Mouse (Mus musculus) cerebellum, postnatal 25 days (tissue): ENCODE data around the gene Qk.

Source experiments
- DNase-seq, 2 experiments: peaks; one replicate each; pipeline ENCODE4 v3.0.0; 2021; ENCODE audit warnings: mixed read lengths in 2 of 2

Gene Qk

GRCm38 (mm10) chr17:10326596-10327045 is 7.0 kb upstream of the Qk start:
- DNase-seq: no peak

- DNase-seq: no peak
These were observed 6.3 kb upstream of the Qk start for GRCm38 (mm10) chr17:10325921-10326320.

- no peak for DNase-seq
These were observed 2.1 kb upstream of the Qk start for GRCm38 (mm10) chr17:10321754-10322153.

DNA sequence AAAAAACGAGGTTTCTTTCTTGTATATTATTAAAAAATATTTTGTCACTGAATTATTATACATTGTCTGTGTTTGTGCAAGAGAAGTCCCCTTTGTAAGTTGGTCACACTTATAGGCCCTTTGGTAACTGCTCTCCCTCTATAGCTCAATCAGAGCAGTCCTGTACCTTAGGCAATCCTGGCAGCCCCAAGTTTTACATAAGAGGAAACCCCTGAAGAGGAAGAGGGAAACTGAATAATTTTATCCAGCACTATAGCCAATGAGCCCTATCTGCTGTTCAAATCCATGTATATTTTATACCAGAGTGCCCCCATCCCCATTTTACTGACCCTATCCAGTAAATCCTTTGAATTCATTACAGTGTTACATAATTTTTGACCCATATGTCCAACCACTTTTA is 1.4 kb upstream of the Qk start:
- no peak for DNase-seq

- DNase-seq: no peak
These were observed 769 bp upstream of the Qk start for GRCm38 (mm10) chr17:10320456-10320790.

DNA sequence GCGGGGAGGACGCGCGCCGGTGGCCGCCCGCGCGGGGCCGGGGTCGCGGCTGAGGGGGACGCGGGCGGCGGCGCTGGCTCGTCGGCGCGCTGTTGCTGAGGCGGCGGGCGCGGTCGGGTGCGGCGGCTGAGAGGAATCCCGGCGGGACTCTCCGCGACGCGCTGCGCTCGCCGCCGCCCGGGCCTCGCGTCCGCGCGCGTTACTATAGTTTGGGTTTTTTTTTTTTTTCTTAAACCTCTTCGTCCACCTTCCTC is 296 bp downstream of the Qk start:
- DNase-seq: no peak

DNA sequence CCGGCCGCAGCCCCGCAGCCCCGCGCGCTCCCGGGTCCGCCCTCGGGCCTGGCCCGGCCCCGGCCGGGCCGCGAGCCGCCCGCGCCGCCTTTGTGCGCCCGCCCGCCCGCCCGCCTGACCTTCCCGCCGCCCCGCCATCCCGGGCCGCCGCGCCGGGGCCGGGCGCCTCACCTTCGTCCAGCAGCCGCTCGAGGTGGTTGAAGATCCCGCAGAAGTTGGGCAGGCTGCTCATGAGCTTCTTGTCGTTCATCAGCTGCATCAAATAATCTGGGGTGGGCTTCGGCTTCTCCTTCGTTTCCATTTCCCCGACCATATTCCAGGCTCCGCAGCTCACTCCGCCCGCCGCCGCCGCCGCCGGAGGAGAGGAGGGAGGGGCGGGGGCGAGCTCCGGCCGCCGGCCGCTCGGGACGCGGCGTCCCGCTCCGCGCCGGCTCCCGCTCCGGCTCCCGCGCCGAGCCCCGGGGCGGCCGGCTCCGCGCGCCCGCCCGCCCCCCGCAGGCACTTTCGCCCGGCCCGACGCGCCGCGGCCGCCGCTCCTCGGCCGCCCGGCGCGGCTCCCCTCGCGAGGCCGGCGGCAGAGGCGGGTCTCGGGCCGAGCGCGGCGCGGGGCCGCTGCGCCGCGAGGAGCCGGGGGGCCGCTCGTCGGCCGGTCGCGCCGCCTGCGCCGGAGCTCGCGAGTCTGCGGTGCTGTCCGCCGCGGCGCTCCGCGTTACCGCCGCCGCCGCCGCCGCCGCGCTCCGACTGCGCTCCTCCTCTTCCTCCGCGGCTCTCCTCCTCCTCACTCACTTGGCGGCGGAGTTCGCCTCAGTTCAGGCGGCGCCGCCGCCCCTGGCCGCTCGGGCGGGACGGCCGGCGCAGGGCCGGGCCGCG is 858 bp downstream of the Qk start:
- DNase-seq: peak; percentile 80 to 85

GRCm38 (mm10) chr17:10317981-10318551 is 1.6 kb downstream of the Qk start:
- peak in 1 of 2 experiments; percentile 51 for DNase-seq

- peak in 1 of 2 experiments; percentile 75 for DNase-seq
These were observed 2.5 kb downstream of the Qk start for GRCm38 (mm10) chr17:10317186-10317585.

- DNase-seq: no peak
These were observed 3.2 kb downstream of the Qk start for GRCm38 (mm10) chr17:10316446-10316845.

- no peak for DNase-seq
These were observed 9.6 kb downstream of the Qk start for GRCm38 (mm10) chr17:10310046-10310445.

- DNase-seq: peak in 1 of 2 experiments; percentile 24
These were observed 10.5 kb downstream of the Qk start for GRCm38 (mm10) chr17:10309135-10309623.

GRCm38 (mm10) chr17:10306424-10306823 is 13.2 kb downstream of the Qk start:
- no peak for DNase-seq

DNA sequence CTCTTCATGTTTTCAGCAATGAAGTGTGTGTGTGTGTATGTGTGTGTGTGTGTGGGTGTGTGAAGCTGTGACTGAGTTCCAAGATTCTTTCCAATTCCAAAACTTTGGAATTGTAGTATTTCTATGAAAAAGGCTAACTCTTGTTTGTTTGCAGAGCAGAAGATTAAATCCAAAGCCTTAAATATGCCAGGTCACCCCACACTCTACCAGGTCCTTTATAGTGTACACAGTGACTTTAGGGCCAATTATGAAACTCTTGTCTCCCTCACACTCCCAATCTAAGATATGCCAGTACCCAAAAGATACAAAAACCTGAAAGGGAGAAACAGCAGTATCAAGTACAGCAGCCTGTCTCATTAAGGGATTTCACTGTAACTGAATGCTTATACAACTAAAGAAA is 15.7 kb downstream of the Qk start:
- DNase-seq: no peak

DNA sequence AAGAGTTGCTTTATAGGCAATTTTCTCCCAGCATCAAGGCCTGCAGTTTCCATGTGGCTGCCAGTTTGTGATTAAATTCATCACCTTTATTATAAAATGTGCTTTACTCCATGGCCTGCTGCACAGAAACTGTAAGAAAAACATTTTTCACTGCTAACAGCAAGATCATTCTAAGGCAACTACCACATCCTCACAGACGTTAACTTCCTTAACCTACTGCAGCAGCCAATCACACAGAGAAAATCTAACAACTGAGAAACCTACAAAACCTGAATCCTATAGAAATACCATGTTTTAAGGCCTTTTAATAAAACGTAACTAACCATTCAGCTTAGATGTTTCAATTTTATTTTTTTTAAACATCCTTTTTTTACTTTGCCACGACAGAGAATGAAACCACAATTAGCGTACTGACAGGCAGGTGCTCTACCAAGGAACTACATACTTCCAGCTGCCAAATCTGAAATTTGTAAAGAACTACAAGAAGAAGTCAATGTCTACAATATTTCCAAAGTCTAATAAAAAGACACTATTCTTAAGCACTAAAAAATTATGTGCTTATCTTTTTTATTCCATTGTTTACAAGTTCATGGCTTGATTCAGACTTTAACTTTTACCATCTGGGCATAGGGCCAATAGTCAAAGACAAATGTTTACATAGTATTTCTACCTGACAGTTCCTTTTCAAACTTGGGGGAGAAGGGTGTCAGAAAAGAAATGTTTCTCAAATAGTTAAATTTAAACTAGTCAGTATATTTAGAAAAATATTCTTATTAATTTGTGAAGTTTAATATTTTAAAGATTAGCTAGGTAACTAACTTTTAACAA is 18.5 kb downstream of the Qk start:
- DNase-seq: no peak

- no peak for DNase-seq
These were observed 20.3 kb downstream of the Qk start for GRCm38 (mm10) chr17:10299396-10299795.

DNA sequence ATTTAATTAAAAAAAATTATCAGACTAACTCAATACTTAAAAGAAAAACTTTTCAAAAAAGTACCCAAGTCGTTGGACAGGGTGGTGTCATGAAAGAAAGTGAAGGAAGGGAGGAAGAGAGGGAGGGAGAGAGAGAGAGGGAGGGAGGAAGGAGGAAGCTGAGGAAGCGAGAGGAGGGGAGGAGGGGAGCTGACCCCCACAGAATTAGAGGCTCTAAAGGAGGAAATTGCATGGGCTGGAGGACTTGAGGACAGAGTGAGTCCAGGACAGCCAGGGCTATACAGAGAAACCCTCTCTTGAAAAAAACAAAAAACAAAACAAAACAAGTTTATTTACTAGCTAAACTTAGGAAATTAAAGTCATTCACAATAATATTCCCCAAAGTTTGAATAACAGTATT is 27.1 kb downstream of the Qk start:
- no peak for DNase-seq

DNA sequence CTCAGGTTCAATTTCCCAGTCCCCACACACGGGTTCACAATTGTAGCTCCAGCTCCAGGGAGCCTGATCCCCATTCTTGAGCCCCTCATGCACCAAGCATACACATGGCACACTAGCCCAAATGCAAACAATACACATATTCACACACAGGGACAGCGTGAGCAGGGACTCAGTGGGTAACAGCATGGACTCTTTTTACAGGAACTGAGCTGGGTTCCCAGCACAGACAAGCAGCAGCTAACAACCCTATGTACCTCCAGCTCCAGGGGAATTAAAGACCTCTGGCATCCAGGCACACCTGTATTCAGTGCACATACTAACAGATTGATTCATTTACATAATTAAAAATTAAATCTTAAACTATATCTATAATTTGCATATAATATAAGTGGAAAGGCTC is 34.9 kb downstream of the Qk start:
- DNase-seq: no peak

DNA sequence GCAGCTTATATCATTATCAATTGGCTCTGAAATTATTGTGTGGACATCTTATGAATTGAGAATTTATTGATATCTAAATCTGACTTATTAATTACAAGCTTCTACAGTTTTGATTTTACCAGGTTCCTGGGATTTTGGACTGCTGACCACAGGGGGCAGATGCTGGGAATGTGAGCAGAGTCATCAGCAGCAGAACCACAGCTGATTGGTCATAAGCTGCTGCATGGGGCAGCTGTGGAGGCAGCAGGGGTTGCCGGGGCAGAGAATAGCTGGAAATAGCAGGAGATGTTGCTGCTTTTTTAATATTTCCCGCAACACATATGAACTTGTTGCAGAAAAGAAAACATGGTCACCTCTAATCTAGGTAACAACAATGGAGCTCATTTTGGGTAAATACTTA is 40.1 kb downstream of the Qk start:
- DNase-seq: no peak

DNA sequence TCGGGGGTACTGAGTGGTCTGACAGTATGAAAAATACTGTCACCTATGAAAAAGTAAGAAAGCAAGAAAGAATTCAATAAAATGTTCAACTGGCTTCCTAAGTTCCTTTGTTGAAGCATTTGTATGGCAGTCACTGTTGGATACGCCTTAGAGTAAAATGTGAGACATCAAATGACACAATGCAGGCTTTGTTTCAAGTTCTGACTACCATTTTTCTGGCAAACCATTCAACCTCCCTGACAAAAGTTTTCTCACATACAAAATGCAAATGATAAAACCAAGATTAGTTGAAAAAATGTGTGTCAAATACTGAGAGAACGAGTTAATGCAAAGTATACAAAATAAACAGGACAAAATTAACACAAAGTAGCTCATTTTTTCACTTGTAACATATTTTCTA is 50.1 kb downstream of the Qk start:
- no peak for DNase-seq

- DNase-seq: no peak
These were observed 51.2 kb downstream of the Qk start for GRCm38 (mm10) chr17:10268468-10268867.

GRCm38 (mm10) chr17:10266207-10266606 is 53.4 kb downstream of the Qk start:
- DNase-seq: no peak

GRCm38 (mm10) chr17:10251252-10251958 is 68.2 kb downstream of the Qk start:
- DNase-seq: no peak
